Mouse (Mus musculus) stomach, embryonic 14.5 days (tissue): ENCODE data around the gene Syt13. TPM values are rescaled to one million over a fixed set of nuclear protein-coding genes. Genes with fewer than 3 reads are reported as not detected.

Experiments used
- ATAC-seq: fragments of 200-750 bp; cut with Nextera tagmentation; 2 replicates; pipeline ENCODE4 v1.8.0; 2017; ENCODE audit warnings: low read depth, moderate TSS enrichment; ENCODE audit not compliant: insufficient number of reproducible peaks, insufficient read depth, low FRiP score
- H3K27ac ChIP-seq: fragments of 300-500 bp; sonication (generic); 2 replicates; pipeline ENCODE4 v1.5.1; 2014; ENCODE audit warnings: mild to moderate bottlenecking, low read length, moderate library complexity, mixed read lengths
- H3K27me3 ChIP-seq: fragments of 300-500 bp; sonication (generic); 2 replicates; pipeline ENCODE4 v1.6.1; 2014; ENCODE audit warnings: low read length, control low read depth, mixed read lengths; ENCODE audit not compliant: control insufficient read depth, insufficient read depth
- H3K36me3 ChIP-seq: fragments of 300-500 bp; sonication (generic); 2 replicates; pipeline ENCODE4 v1.6.1; 2014; ENCODE audit warnings: mild to moderate bottlenecking, control low read depth, low read length, moderate library complexity, mixed read lengths; ENCODE audit not compliant: control insufficient read depth, insufficient read depth
- H3K4me1 ChIP-seq: fragments of 300-500 bp; sonication (generic); 2 replicates; pipeline ENCODE4 v1.6.1; 2014; ENCODE audit warnings: low read length, control low read depth, mixed read lengths; ENCODE audit not compliant: control insufficient read depth, insufficient read depth
- H3K4me2 ChIP-seq: fragments of 300-500 bp; sonication (generic); replicated peaks from 2 replicates; pipeline ENCODE4 v1.6.1; 2014; ENCODE audit warnings: low read depth, low read length, control low read depth
- H3K4me3 ChIP-seq: fragments of 300-500 bp; sonication (generic); 2 replicates; pipeline ENCODE4 v1.5.1; 2014; ENCODE audit warnings: low read depth, low read length, control low read depth
- H3K9ac ChIP-seq: fragments of 300-500 bp; sonication (generic); replicated peaks from 2 replicates; pipeline ENCODE4 v1.6.1; 2014; ENCODE audit warnings: low read depth, mild to moderate bottlenecking, control low read depth, low read length, moderate library complexity, mixed read lengths
- H3K9me3 ChIP-seq: fragments of 300-500 bp; sonication (generic); 2 replicates; pipeline ENCODE4 v1.6.1; 2016; ENCODE audit warnings: low read depth, low read length, control low read depth; ENCODE audit not compliant: control insufficient read depth
- WGBS: fragments of 180-500 bp; shearing (Covaris S2); extraction: QIAGEN DNeasy Blood & Tissue Kit; methylation state at CpG from one replicate; pipeline ENCODE4 v1.1.7; 2014; 5-methylcytosine and 5-hydroxymethylcytosine counted together
- polyA plus RNA-seq: library from polyadenylated mRNA; unstranded; fragments of >200 nt; fragmentation: Nextera tagmentation; extraction: Ambion mirVana; gene quantifications from 2 replicates; pipeline ENCODE4 v1.2.1, GENCODE M21; 2014

Syt13 gene
- polyA plus RNA-seq, 1 experiment from 2014 or later = 7.7 TPM

GRCm38 (mm10) chr2:92915659-92916631 lies 1.0 kb downstream of the Syt13 start:
- no peaks in the 10 kb centered on the region for H3K27me3 ChIP-seq
- H3K9me3 ChIP-seq = no peaks in the 10 kb centered on the region
- peak overlapping the region; percentile 84 for H3K4me2 ChIP-seq
- H3K36me3 ChIP-seq = no peaks in the 10 kb centered on the region
- 15% methylated on average over 9 of the region's 10 CpGs for WGBS
- ATAC-seq = no peak
- peak overlapping the region; percentile 43 for H3K4me3 ChIP-seq
- H3K9ac ChIP-seq = peak overlapping the region; percentile 55; the same call in 1 of the 2 replicates
- H3K4me1 ChIP-seq = peaks cover 18% of the 10 kb centered on the region
- no peak overlapping the region for H3K27ac ChIP-seq

- H3K4me1 ChIP-seq = peaks cover 18% of the 10 kb centered on the region
- H3K27me3 ChIP-seq = no peaks in the 10 kb centered on the region
- H3K9ac ChIP-seq = no peak overlapping the region
- peak overlapping the region; percentile 21; the same call in 1 of the 2 replicates for H3K27ac ChIP-seq
- no peak overlapping the region for H3K4me2 ChIP-seq
- H3K9me3 ChIP-seq = no peaks in the 10 kb centered on the region
- 34% methylated on average over 7 of the region's 7 CpGs for WGBS
- no peak for ATAC-seq
- no peaks in the 10 kb centered on the region for H3K36me3 ChIP-seq
- no peak overlapping the region for H3K4me3 ChIP-seq
Observed at GRCm38 (mm10) chr2:92917405-92918142, 2.7 kb downstream of the Syt13 start.

GRCm38 (mm10) chr2:92920709-92921108 lies 5.8 kb downstream of the Syt13 start:
- no peak for ATAC-seq
- H3K36me3 ChIP-seq = no peaks in the 10 kb centered on the region
- WGBS = 84% methylated on average over 4 of the region's 4 CpGs

GRCm38 (mm10) chr2:92924677-92925259 lies 9.9 kb downstream of the Syt13 start:
- Histone ChIP-seq H3K4me3 (no peak overlapping the region), H3K4me2 (no peak overlapping the region), H3K9me3 (no peaks in the 10 kb centered on the region), H3K4me1 (no peaks in the 10 kb centered on the region), H3K27ac (no peak overlapping the region), H3K9ac (no peak overlapping the region), H3K36me3 (no peaks in the 10 kb centered on the region), H3K27me3 (no peaks in the 10 kb centered on the region)
- 65% methylated on average over 6 of the region's 6 CpGs for WGBS
- no peak for ATAC-seq

More at GRCm38 (mm10) chr2:92920709-92921108, 5.8 kb downstream of the Syt13 start:
- Histone ChIP-seq H3K9ac (no peak overlapping the region), H3K4me2 (no peak overlapping the region), H3K9me3 (no peaks in the 10 kb centered on the region), H3K27me3 (no peaks in the 10 kb centered on the region), H3K27ac (no peak overlapping the region), H3K4me1 (peaks cover 13% of the 10 kb centered on the region), H3K4me3 (no peak overlapping the region)

GRCm38 (mm10) chr2:92929696-92930095 lies 14.8 kb downstream of the Syt13 start:
- Histone ChIP-seq H3K27ac (no peak overlapping the region), H3K4me3 (no peak overlapping the region), H3K4me1 (0 out of 2 replicates have a peak, but pooled peaks cover 6% of the 10 kb centered on the region), H3K9ac (no peak overlapping the region), H3K9me3 (no peaks in the 10 kb centered on the region), H3K4me2 (no peak overlapping the region), H3K36me3 (no peaks in the 10 kb centered on the region), H3K27me3 (no peaks in the 10 kb centered on the region)
- ATAC-seq = no peak
- WGBS = 72% methylated on average over 5 of the region's 5 CpGs

- WGBS = 42% methylated on average over 7 of the region's 7 CpGs
Observed at GRCm38 (mm10) chr2:92931061-92931460, 16.2 kb downstream of the Syt13 start.

GRCm38 (mm10) chr2:92933379-92933778 lies 18.5 kb downstream of the Syt13 start:
- H3K4me3 ChIP-seq = no peak overlapping the region
- no peaks in the 10 kb centered on the region for H3K36me3 ChIP-seq
- H3K4me2 ChIP-seq = no peak overlapping the region
- 86% methylated on average over 6 of the region's 6 CpGs for WGBS
- H3K27me3 ChIP-seq = no peaks in the 10 kb centered on the region
- H3K9me3 ChIP-seq = no peaks in the 10 kb centered on the region
- no peak overlapping the region for H3K9ac ChIP-seq
- no peak for ATAC-seq
- H3K4me1 ChIP-seq = 0 out of 2 replicates have a peak, but pooled peaks cover 7% of the 10 kb centered on the region
- H3K27ac ChIP-seq = no peak overlapping the region

More at GRCm38 (mm10) chr2:92931061-92931460, 16.2 kb downstream of the Syt13 start:
- H3K9ac ChIP-seq = no peak overlapping the region
- 0 out of 2 replicates have a peak, but pooled peaks cover 7% of the 10 kb centered on the region for H3K4me1 ChIP-seq
- H3K36me3 ChIP-seq = no peaks in the 10 kb centered on the region
- H3K9me3 ChIP-seq = no peaks in the 10 kb centered on the region
- no peak overlapping the region for H3K4me3 ChIP-seq
- ATAC-seq = no peak
- no peak overlapping the region for H3K27ac ChIP-seq
- no peak overlapping the region for H3K4me2 ChIP-seq
- H3K27me3 ChIP-seq = no peaks in the 10 kb centered on the region
